ENCODE assay signal across 8 mouse cellular contexts in genomic region chr6:12748787-12749530, GRCm38 (mm10). TPM values are rescaled to one million over a fixed set of nuclear protein-coding genes. Genes with fewer than 3 reads are reported as not detected.
DNase-seq lines count a peak whose midpoint lies in the region; ATAC-seq and TF ChIP-seq lines count a peak whose summit lies in the region.

Thsd7a (minus strand) TSS chr6:12749410.

- H3K27ac ChIP-seq in intestine, embryonic 14.5 days (ENCODE audit: low read depth), result peak within 1 kb of the TSS; percentile 62
- peak within 1 kb of the TSS; percentile 95 for H3K27ac ChIP-seq in midbrain, embryonic 10.5 days (replicated peaks)
- no peak within 1 kb of the TSS for H3K27ac ChIP-seq in small intestine, adult 2 months (ENCODE audit: insufficient read depth, low read depth, low read length)

- TF ChIP-seq CTCF in small intestine, adult 2 months (IDR thresholded peaks at IDR 0.05; ENCODE audit: extremely low read depth, insufficient read length, insufficient replicate concordance, low read depth, low read length), result no peak

- H3K27me3 ChIP-seq in intestine, embryonic 14.5 days (replicated peaks; ENCODE audit: control insufficient read depth, insufficient read depth, low read length), result 0 out of 2 replicates have a peak, but pooled peaks cover 4% of the 10 kb centered on the region
- no peaks in the 10 kb centered on the region for H3K27me3 ChIP-seq in midbrain, embryonic 10.5 days (ENCODE audit: low read depth, poor library complexity, severe bottlenecking)
- H3K27me3 ChIP-seq in small intestine, adult 2 months (ENCODE audit: control insufficient read depth, insufficient read depth, low read length), result peaks cover 7% of the 10 kb centered on the region

- no peaks in the 10 kb centered on the region for H3K9me3 ChIP-seq in intestine, embryonic 14.5 days (ENCODE audit: control insufficient read depth, low read length)
- no peaks in the 10 kb centered on the region for H3K9me3 ChIP-seq in midbrain, embryonic 10.5 days (replicated peaks)

- intact Hi-C loops in left cerebral cortex, postnatal 10 days (cut with DNase I), result loop anchor here (5.0 kb wide), 2 partner anchors 197 to 397 kb away; no protein-coding TSS in a partner anchor

- TF ChIP-seq POLR2A in small intestine, adult 2 months (IDR thresholded peaks at IDR 0.05; ENCODE audit: low read depth, low read length), result no peak

- peak; percentile 62 for DNase-seq in adrenal gland, postnatal 10 days
- DNase-seq in embryo, embryonic 10.5 days (ENCODE audit: low spot score), result peak; percentile 77
- DNase-seq in gastrocnemius, postnatal 25 days, result peak; percentile 13
- DNase-seq in intestine, embryonic 14.5 days (ENCODE audit: low spot score), result peak; percentile 90
- peak; percentile 21 to 73 for DNase-seq in left cerebral cortex, postnatal 10 days (ENCODE audit: extremely low spot score in 1 of 2, low spot score in 2 of 2)
- DNase-seq in midbrain, embryonic 10.5 days (ENCODE audit: low spot score), result peak; percentile 84
- DNase-seq in thymus, postnatal 36 days, result no peak

- H3K9ac ChIP-seq in intestine, embryonic 14.5 days (ENCODE audit: low read length), result peak within 1 kb of the TSS; percentile 54

- WGBS in intestine, embryonic 14.5 days, result under 1% methylated on average over 54 of the region's 56 CpGs
- under 1% methylated on average over 56 of the region's 56 CpGs for WGBS in midbrain, embryonic 10.5 days
- 2% methylated on average over 56 of the region's 56 CpGs for WGBS in small intestine, adult 2 months

- no peaks in the 10 kb centered on the region; the same call in 1 of the 2 replicates for H3K4me1 ChIP-seq in intestine, embryonic 14.5 days (replicated peaks; ENCODE audit: control insufficient read depth, insufficient read depth, low read length)
- H3K4me1 ChIP-seq in midbrain, embryonic 10.5 days, result peaks cover 28% of the 10 kb centered on the region
- H3K4me1 ChIP-seq in small intestine, adult 2 months (ENCODE audit: control insufficient read depth, insufficient read depth, insufficient read length, low read length), result no peaks in the 10 kb centered on the region

- no peaks in the 10 kb centered on the region for H3K36me3 ChIP-seq in intestine, embryonic 14.5 days (ENCODE audit: control insufficient read depth, insufficient read depth, low read length)
- H3K36me3 ChIP-seq in midbrain, embryonic 10.5 days, result no peaks in the 10 kb centered on the region
- no peaks in the 10 kb centered on the region for H3K36me3 ChIP-seq in small intestine, adult 2 months (ENCODE audit: control insufficient read depth, insufficient read depth, low read length)

- peak within 1 kb of the TSS; percentile 95 for H3K4me2 ChIP-seq in intestine, embryonic 14.5 days (ENCODE audit: low read length)

- H3K4me3 ChIP-seq in intestine, embryonic 14.5 days (ENCODE audit: low read depth, low read length), result peak within 1 kb of the TSS; percentile 79
- peak within 1 kb of the TSS; percentile 78 for H3K4me3 ChIP-seq in midbrain, embryonic 10.5 days
- H3K4me3 ChIP-seq in small intestine, adult 2 months (ENCODE audit: low read depth, low read length), result peak within 1 kb of the TSS; percentile 66

- peak; percentile 79 for ATAC-seq in intestine, embryonic 14.5 days (replicated peaks; ENCODE audit: low FRiP score, low TSS enrichment, low read depth)

RNA-seq across cellular contexts. Expression of gene Thsd7a, which starts in this region (rescaled TPM):
- total RNA-seq in adrenal gland, postnatal 10 days (2021), result 10 to 100 TPM; 10.2 to 11.0 TPM
- 1 to 10 TPM; 1.8 to 2.3 TPM for total RNA-seq in gastrocnemius, postnatal 25 days (2021)
- polyA plus RNA-seq in intestine, embryonic 14.5 days (2014; fragmentation: Nextera tagmentation; extraction: Ambion mirVana), result 4.9 and 6.0 TPM in 2 replicates
- 10 to 100 TPM; 57.0 to 63.9 TPM for total RNA-seq in left cerebral cortex, postnatal 10 days (2021)
- polyA plus RNA-seq in midbrain, embryonic 10.5 days (2016; fragmentation: Nextera tagmentation; extraction: Ambion mirVana), result 10.7 and 21.2 TPM in 2 replicates
- 0.41 and 1.8 TPM in 2 replicates for polyA plus RNA-seq in small intestine, adult 2 months (2012; rRNA removed)

Comparison
In these comparisons a context has a peak if more than half of its experiments do, and no peak if none do; other contexts are left out.
1. RNA of gene Thsd7a (total RNA-seq): 57.0 to 63.9 TPM in left cerebral cortex, postnatal 10 days; 10.2 to 11.0 TPM in adrenal gland, postnatal 10 days and 1.8 to 2.3 TPM in gastrocnemius, postnatal 25 days; every median in the first group is over 4 times any median in the second.
2. DNase-seq: peak in adrenal gland, postnatal 10 days (single experiment), embryo, embryonic 10.5 days (single experiment), gastrocnemius, postnatal 25 days (single experiment), intestine, embryonic 14.5 days (single experiment), left cerebral cortex, postnatal 10 days (2 of 2) and midbrain, embryonic 10.5 days (single experiment); none in thymus, postnatal 36 days (0 of 2).
3. Peak in every context shown above with its lines, with median percentiles within 50 percentile points of each other: H3K4me3 ChIP-seq.